Mouse (Mus musculus) CH12.LX (cell line): Measurements from ENCODE around the gene 1700024G13Rik. TPM values are rescaled to one million over a fixed set of nuclear protein-coding genes. Genes with fewer than 3 reads are reported as not detected.

Experiments
- DNase-seq: peaks from one replicate; pipeline ENCODE4 v3.0.0-alpha.2; 2013; ENCODE audit errors: extremely low read depth
- H3K27ac ChIP-seq: 2 replicates; pipeline ENCODE4 v1.5.1; 2012; ENCODE audit warnings: low read depth, mild to moderate bottlenecking, control low read depth, moderate library complexity; ENCODE audit not compliant: insufficient read depth
- H3K27me3 ChIP-seq: replicated peaks from 2 replicates; pipeline ENCODE3; 2012; ENCODE audit warnings: inconsistent platforms
- H3K36me3 ChIP-seq, 2 experiments: replicated peaks in 1 of 2; 2 replicates each; pipeline versions ENCODE3 to v1.6.1; 2012; ENCODE audit warnings: inconsistent platforms in 1 of 2, low read length in 1 of 2, mild to moderate bottlenecking in 1 of 2, mixed read lengths in 1 of 2, moderate library complexity in 1 of 2; ENCODE audit not compliant: control insufficient read depth in 1 of 2, insufficient read depth in 1 of 2
- H3K4me1 ChIP-seq, 2 experiments: 2 replicates each; pipeline ENCODE4 v1.6.1; 2012; ENCODE audit warnings: inconsistent platforms in 1 of 2, moderate library complexity in 1 of 2; ENCODE audit not compliant: insufficient read depth in 2 of 2, control insufficient read depth in 1 of 2
- H3K4me2 ChIP-seq: 2 replicates; pipeline ENCODE4 v1.6.1; 2012; ENCODE audit warnings: low read depth, mild to moderate bottlenecking, control low read depth; ENCODE audit not compliant: poor library complexity, insufficient read depth, severe bottlenecking
- H3K4me3 ChIP-seq, 3 experiments: fragments of 150-350 bp in 1 of 3; sonication (generic) in 1 of 3; replicated peaks in 1 of 3; 2 replicates each; pipeline versions ENCODE3 to v1.5.1; 2011 to 2012; ENCODE audit warnings: low read depth in 2 of 3, low read length in 2 of 3, mild to moderate bottlenecking in 2 of 3, moderate library complexity in 2 of 3, control low read depth in 1 of 3, improper control_type of control experiment in 1 of 3, inconsistent platforms in 1 of 3, mixed read lengths in 1 of 3; ENCODE audit not compliant: poor library complexity in 1 of 3
- H3K79me2 ChIP-seq: replicated peaks from 2 replicates; pipeline ENCODE4 v1.6.1; 2012; ENCODE audit warnings: mild to moderate bottlenecking, moderate library complexity; ENCODE audit not compliant: control insufficient read depth, poor library complexity, insufficient read depth, severe bottlenecking; ENCODE audit errors: extremely low read depth
- H3K9ac ChIP-seq: 2 replicates; pipeline ENCODE4 v1.6.1; 2012; ENCODE audit warnings: low read depth, mild to moderate bottlenecking, control low read depth, moderate library complexity; ENCODE audit not compliant: insufficient read depth
- H3K9me3 ChIP-seq: replicated peaks from 2 replicates; pipeline ENCODE3; 2012; ENCODE audit warnings: low read length, inconsistent platforms, mixed read lengths
- BHLHE40 ChIP-seq: IDR thresholded peaks from 2 replicates; pipeline ENCODE4 v1.6.1; 2011; ENCODE audit warnings: mild to moderate bottlenecking, low read depth, low read length, improper control_type of control experiment
- CTCF ChIP-seq, 2 experiments: IDR thresholded peaks in 1 of 2; conservative IDR thresholded peaks in 1 of 2; 2 replicates each; pipeline ENCODE4 v1.5.1; 2011 to 2012; ENCODE audit warnings: low read depth in 2 of 2, low read length in 2 of 2, improper control_type of control experiment in 1 of 2, inconsistent platforms in 1 of 2, mild to moderate bottlenecking in 1 of 2, moderate library complexity in 1 of 2
- ELF1 ChIP-seq: IDR thresholded peaks from 2 replicates; pipeline ENCODE4 v1.6.1; 2014; ENCODE audit warnings: low read depth, mild to moderate bottlenecking, inconsistent platforms, low read length, improper control_type of control experiment
- GABPA ChIP-seq: IDR thresholded peaks from 2 replicates; pipeline ENCODE4 v1.6.1; 2012; ENCODE audit warnings: low read depth, low read length, improper control_type of control experiment, inconsistent platforms; ENCODE audit not compliant: insufficient replicate concordance
- MAZ ChIP-seq: IDR thresholded peaks from 2 replicates; pipeline ENCODE4 v1.6.1; 2012; ENCODE audit warnings: low read depth, mild to moderate bottlenecking, inconsistent platforms, low read length, improper control_type of control experiment, moderate library complexity
- NRF1 ChIP-seq: IDR thresholded peaks from 2 replicates; pipeline ENCODE4 v1.6.1; 2014; ENCODE audit warnings: low read depth, mild to moderate bottlenecking, inconsistent platforms, low read length, improper control_type of control experiment, moderate library complexity
- POLR2AphosphoS2 ChIP-seq: IDR thresholded peaks from 2 replicates; pipeline ENCODE4 v1.6.1; 2011; ENCODE audit warnings: low read depth, low read length, improper control_type of control experiment
- RAD21 ChIP-seq: IDR thresholded peaks from 2 replicates; pipeline ENCODE4 v1.6.1; 2011; ENCODE audit warnings: low read depth, mild to moderate bottlenecking, low read length, improper control_type of control experiment, moderate library complexity
- RCOR1 ChIP-seq: conservative IDR thresholded peaks from 2 replicates; pipeline ENCODE4 v1.6.1; 2012; ENCODE audit warnings: low read depth, mild to moderate bottlenecking, inconsistent platforms, low read length, improper control_type of control experiment
- SIN3A ChIP-seq: IDR thresholded peaks from 2 replicates; pipeline ENCODE4 v1.6.1; 2012; ENCODE audit warnings: low read length, improper control_type of control experiment, inconsistent platforms
- TCF12 ChIP-seq: IDR thresholded peaks from 2 replicates; pipeline ENCODE4 v1.6.1; 2014; ENCODE audit warnings: low read depth, mild to moderate bottlenecking, inconsistent platforms, low read length, improper control_type of control experiment
- UBTF ChIP-seq: IDR thresholded peaks from 2 replicates; pipeline ENCODE4 v1.6.1; 2012; ENCODE audit warnings: low read depth, mild to moderate bottlenecking, inconsistent platforms, low read length, improper control_type of control experiment, moderate library complexity
- USF1 ChIP-seq: IDR thresholded peaks from 2 replicates; pipeline ENCODE4 v1.6.1; 2014; ENCODE audit warnings: low read depth, mild to moderate bottlenecking, inconsistent platforms, low read length, improper control_type of control experiment
- ZKSCAN1 ChIP-seq: IDR thresholded peaks from 2 replicates; pipeline ENCODE4 v1.6.1; 2012; ENCODE audit warnings: low read depth, inconsistent platforms, low read length, improper control_type of control experiment, borderline replicate concordance
- ZNF384 ChIP-seq: IDR thresholded peaks from 2 replicates; pipeline ENCODE4 v1.6.1; 2012; ENCODE audit warnings: low read depth, low read length, improper control_type of control experiment, inconsistent platforms
- dilution Hi-C: fragments of 300-500 bp; cut with MboI; formaldehyde crosslinking; loops from 2 replicates; pipeline ENCODE4 v1.14.3; 2020; ENCODE audit warnings: low sequenced_read_pairs; ENCODE audit not compliant: extremely low pct_unique_long_range_greater_than_20kb, extremely low pct_ligation_motif_present
- in situ Hi-C: fragments of 300-500 bp; cut with MboI; formaldehyde crosslinking; loops from 3 replicates; pipeline ENCODE4 v1.14.3; 2019; ENCODE audit warnings: low sequenced_read_pairs, low pct_ligation_motif_present, low pct_unique_long_range_greater_than_20kb, mixed read lengths
- polyA plus RNA-seq: library from polyadenylated mRNA; unstranded; fragments of >175 nt; gene quantifications from 2 replicates; pipeline ENCODE4 v1.2.1, GENCODE M21; 2012; ENCODE audit warnings: low read depth; ENCODE audit not compliant: insufficient read length
- total RNA-seq, 2 experiments: library from RNA; depleted of rRNA; stranded (reverse); fragments of 300-350 nt in 1 of 2; fragments of >200 nt in 1 of 2; gene quantifications; 2 replicates each; pipeline ENCODE4 v1.2.3; 2012 to 2014

1700024G13Rik gene
- total and polyA plus RNA-seq, 3 experiments: not detected

DNA sequence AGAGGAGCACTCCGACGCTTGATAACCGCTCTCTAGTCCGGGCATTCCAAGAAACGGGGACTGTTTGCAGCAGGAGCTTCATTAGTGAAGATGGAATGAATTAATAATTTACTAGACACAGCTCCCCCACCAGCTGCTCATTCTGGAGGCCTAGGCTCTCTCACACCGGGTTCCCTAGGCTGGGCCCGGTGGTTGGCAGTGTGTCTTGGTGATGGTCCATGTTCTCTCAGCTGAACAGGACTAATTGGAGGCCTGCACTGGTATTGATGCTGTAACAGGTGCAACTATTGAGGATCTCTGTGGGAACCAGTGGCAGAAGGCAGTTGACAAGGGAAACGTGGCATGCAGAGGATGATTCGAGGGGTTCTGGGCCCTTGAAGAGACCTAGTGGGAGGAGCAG lies 60.8 kb downstream of the 1700024G13Rik start:
- in situ Hi-C loops (no loop called here), dilution Hi-C loops (no loop called here)
- Histone ChIP-seq H3K79me2 (no peaks in the 10 kb centered on the region), H3K27me3 (no peaks in the 10 kb centered on the region), H3K4me3 (no peak overlapping the region), H3K9me3 (no peaks in the 10 kb centered on the region), H3K27ac (no peak overlapping the region), H3K4me1 (peaks cover 0 to 6% of the 10 kb centered on the region in 2 experiments; a peak in 2 of 4 replicates), H3K9ac (no peak overlapping the region), H3K4me2 (no peak overlapping the region), H3K36me3 (peaks cover 0 to 20% of the 10 kb centered on the region in 2 experiments)
- TF ChIP-seq POLR2AphosphoS2: no peak
- TF ChIP-seq NRF1: no peak
- no peak for TF ChIP-seq CTCF (conservative IDR thresholded peaks at IDR 0.05 in 1 of 2, IDR thresholded peaks at IDR 0.05 in 1 of 2; ENCODE audit: low read depth in 2 of 2, low read length in 2 of 2)
- TF ChIP-seq RAD21: no peak
- no peak for TF ChIP-seq GABPA
- no peak for TF ChIP-seq BHLHE40
- TF ChIP-seq ELF1: no peak
- no peak for TF ChIP-seq ZKSCAN1
- no peak for TF ChIP-seq SIN3A
- TF ChIP-seq TCF12: no peak
- no peak for TF ChIP-seq MAZ
- no peak for TF ChIP-seq UBTF
- TF ChIP-seq RCOR1: no peak
- no peak for TF ChIP-seq ZNF384
- no peak for TF ChIP-seq USF1
- no peak for DNase-seq

Other genes with a start within 250 kb of the 1700024G13Rik start
- not detected in 2 replicates for gene Msmb, start 246.4 kb downstream of the 1700024G13Rik start, total RNA-seq (2012; rRNA removed)
- gene Msmb, start 246.4 kb downstream of the 1700024G13Rik start, total RNA-seq (2014; rRNA removed): not detected in 2 replicates
- not detected in 2 replicates for gene Msmb, start 246.4 kb downstream of the 1700024G13Rik start, polyA plus RNA-seq
- gene Ncoa4, start 228.5 kb downstream of the 1700024G13Rik start, total RNA-seq (2012; rRNA removed): 41.6 and 47.6 TPM in 2 replicates
- gene Ncoa4, start 228.5 kb downstream of the 1700024G13Rik start, total RNA-seq (2014; rRNA removed): 102 and 109 TPM in 2 replicates
- gene Ncoa4, start 228.5 kb downstream of the 1700024G13Rik start, polyA plus RNA-seq: 59.3 and 63.9 TPM in 2 replicates
- gene Timm23, start 186.5 kb downstream of the 1700024G13Rik start, total RNA-seq (2012; rRNA removed): 285 and 389 TPM in 2 replicates
- gene Timm23, start 186.5 kb downstream of the 1700024G13Rik start, total RNA-seq (2014; rRNA removed): 496 and 558 TPM in 2 replicates
- gene Timm23, start 186.5 kb downstream of the 1700024G13Rik start, polyA plus RNA-seq: 425 and 495 TPM in 2 replicates
- gene Parg, start 186.4 kb downstream of the 1700024G13Rik start, total RNA-seq (2012; rRNA removed): 36.3 and 39.9 TPM in 2 replicates
- 66.1 and 77.9 TPM in 2 replicates for gene Parg, start 186.4 kb downstream of the 1700024G13Rik start, total RNA-seq (2014; rRNA removed)
- gene Parg, start 186.4 kb downstream of the 1700024G13Rik start, polyA plus RNA-seq: 25.7 and 40.6 TPM in 2 replicates
- gene Ogdhl, start 66.4 kb downstream of the 1700024G13Rik start, total RNA-seq (2012; rRNA removed): 8.2 and 11.1 TPM in 2 replicates
- 1.4 and 1.6 TPM in 2 replicates for gene Ogdhl, start 66.4 kb downstream of the 1700024G13Rik start, total RNA-seq (2014; rRNA removed)
- gene Ogdhl, start 66.4 kb downstream of the 1700024G13Rik start, polyA plus RNA-seq: 6.0 and 6.5 TPM in 2 replicates
- not detected in 2 replicates for gene Slc18a3, start 76.5 kb upstream of the 1700024G13Rik start, total RNA-seq (2012; rRNA removed)
- gene Slc18a3, start 76.5 kb upstream of the 1700024G13Rik start, total RNA-seq (2014; rRNA removed): not detected in 2 replicates
- not detected in 2 replicates for gene Slc18a3, start 76.5 kb upstream of the 1700024G13Rik start, polyA plus RNA-seq
- not detected in 2 replicates for gene Chat, start 77.6 kb upstream of the 1700024G13Rik start, total RNA-seq (2012; rRNA removed)
- gene Chat, start 77.6 kb upstream of the 1700024G13Rik start, total RNA-seq (2014; rRNA removed): not detected in 2 replicates
- gene Chat, start 77.6 kb upstream of the 1700024G13Rik start, polyA plus RNA-seq: not detected in 2 replicates
- 10.7 and 11.3 TPM in 2 replicates for gene Ercc6, start 125.1 kb upstream of the 1700024G13Rik start, total RNA-seq (2012; rRNA removed)
- 15.3 and 15.8 TPM in 2 replicates for gene Ercc6, start 125.1 kb upstream of the 1700024G13Rik start, total RNA-seq (2014; rRNA removed)
- 15.1 and 16.7 TPM in 2 replicates for gene Ercc6, start 125.1 kb upstream of the 1700024G13Rik start, polyA plus RNA-seq
- gene Prrxl1, start 211.0 kb upstream of the 1700024G13Rik start, total RNA-seq (2012; rRNA removed): 0.04 TPM in 1 of 2 replicates, not detected in the other
- gene Prrxl1, start 211.0 kb upstream of the 1700024G13Rik start, total RNA-seq (2014; rRNA removed): not detected in 2 replicates
- not detected in 2 replicates for gene Prrxl1, start 211.0 kb upstream of the 1700024G13Rik start, polyA plus RNA-seq